Mouse (Mus musculus) cerebellum, adult 2 months (tissue): ENCODE data around the gene Syt16.

ENCODE experiments used
- CTCF ChIP-seq: fragments of 200-500 bp; IDR thresholded peaks from 2 replicates; pipeline ENCODE4 v1.5.1; 2011; ENCODE audit warnings: low read depth, mild to moderate bottlenecking, control low read depth, low read length, moderate library complexity, borderline replicate concordance; ENCODE audit not compliant: insufficient read depth
- POLR2A ChIP-seq: fragments of 200-500 bp; IDR thresholded peaks from 2 replicates; pipeline ENCODE4 v1.6.1; 2011; ENCODE audit warnings: low read length, control low read depth, borderline replicate concordance; ENCODE audit not compliant: insufficient read depth

- TF ChIP-seq CTCF (no peak), POLR2A (no peak)
These were observed 46.3 kb downstream of the Syt16 start for GRCm38 (mm10) chr12:74043755-74044154.
